Mouse (Mus musculus): ENCODE measurements around the gene AI182371. TPM values are rescaled to one million over a fixed set of nuclear protein-coding genes. Genes with fewer than 3 reads are reported as not detected.
A peak's percentile ranks its signal among the peaks of the same experiment; 100 is the strongest.

The AI182371 gene
- polyA plus RNA-seq, 1 experiment from 2014 or later = 5.5 TPM

DNA sequence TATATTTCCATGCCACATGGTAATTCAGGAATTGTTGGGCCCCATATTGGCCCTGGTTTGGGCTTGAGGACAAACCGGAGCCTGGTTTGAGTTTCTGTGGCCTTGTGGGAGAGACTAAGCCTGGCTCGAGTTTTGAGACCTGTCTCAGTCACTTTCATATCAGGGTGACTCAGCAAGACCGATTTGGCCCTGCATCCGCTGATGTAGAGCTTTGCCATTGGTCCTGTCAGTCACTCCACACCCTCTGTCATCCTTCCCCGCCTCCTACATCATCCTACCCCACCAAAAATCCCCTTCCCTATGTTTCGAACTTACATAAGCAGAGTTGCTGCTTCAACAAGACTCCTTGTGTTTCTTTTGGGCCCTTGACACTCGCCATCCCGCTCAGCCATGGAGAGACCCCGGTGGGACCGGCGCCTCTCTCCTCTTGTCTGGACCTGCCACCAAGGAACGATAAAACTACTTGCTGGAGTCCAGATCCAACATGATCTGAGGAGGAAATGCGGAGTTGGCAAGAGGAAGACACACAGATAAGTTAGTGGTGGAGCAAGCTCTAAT lies 34.7 kb downstream of the AI182371 start:
- H3K4me1 ChIP-seq = no peaks in the 10 kb centered on the region
- no peak overlapping the region for H3K9ac ChIP-seq
- no peak overlapping the region for H3K4me2 ChIP-seq
- no peaks in the 10 kb centered on the region for H3K27me3 ChIP-seq (replicated peaks)
- no peaks in the 10 kb centered on the region for H3K9me3 ChIP-seq (replicated peaks)
- no peak overlapping the region for H3K27ac ChIP-seq
- WGBS (ENCODE audit: insufficient replicate concordance) = 74% methylated on average over 13 of the region's 13 CpGs
- no peaks in the 10 kb centered on the region for H3K36me3 ChIP-seq
- ATAC-seq = no peak
- no peak overlapping the region for H3K4me3 ChIP-seq

DNA sequence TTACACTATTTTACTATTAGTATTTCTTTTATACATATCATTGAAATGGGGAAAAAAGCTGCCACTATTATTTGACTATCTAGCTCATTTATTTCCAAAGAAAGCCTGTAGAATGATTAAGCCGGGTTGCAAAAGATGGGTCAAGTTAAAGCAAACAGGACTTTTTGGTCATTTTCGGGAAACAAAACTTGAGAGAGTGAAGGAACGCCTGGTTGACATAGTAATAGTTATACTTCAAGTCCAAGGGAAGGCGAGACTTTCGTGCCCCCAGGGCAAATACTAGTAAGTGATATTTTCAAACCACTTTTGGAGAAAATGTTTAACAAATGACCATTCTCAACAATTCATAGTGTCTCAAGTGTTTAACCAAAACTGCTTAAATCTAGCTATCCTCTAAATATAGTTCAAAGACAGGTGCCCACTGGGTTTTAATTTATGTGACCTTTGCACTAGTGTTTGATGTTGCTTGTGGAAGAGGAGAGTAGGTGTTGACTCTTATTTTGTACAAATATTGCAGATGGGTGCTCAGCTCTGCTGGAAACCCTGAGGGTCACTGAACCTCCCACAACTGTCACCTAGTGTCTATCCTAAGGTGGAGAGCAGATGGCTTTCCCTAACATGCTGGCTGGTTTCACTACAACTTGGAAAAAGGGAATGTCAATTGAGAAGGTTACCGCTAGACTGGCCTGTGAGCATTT lies 37.9 kb downstream of the AI182371 start:
- no peaks in the 10 kb centered on the region for H3K9me3 ChIP-seq (replicated peaks)

DNA sequence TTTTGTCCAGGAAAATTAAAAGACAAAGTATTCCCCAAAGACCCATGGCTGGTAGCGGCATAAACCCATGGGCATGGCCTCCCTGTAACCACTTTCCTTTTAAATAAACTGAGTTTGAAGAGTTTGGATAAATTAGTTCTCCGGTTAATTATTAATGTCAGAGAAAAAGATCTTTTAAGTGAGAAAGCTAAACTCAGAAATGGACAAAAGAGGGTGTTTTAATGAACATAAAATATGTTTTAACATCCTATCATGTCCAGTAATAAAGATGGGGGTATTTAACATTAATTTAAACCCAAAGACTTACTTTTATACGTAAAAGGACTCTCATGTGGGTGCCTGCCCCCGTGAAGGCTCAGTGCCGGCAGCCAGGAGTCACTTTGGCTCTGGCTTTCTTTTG lies 40.0 kb downstream of the AI182371 start, which contains the start of gene Hc:
Gene Hc, minus strand, starts transcription at position 101 of the 400 bp plus-strand sequence.
- WGBS (ENCODE audit: insufficient replicate concordance) = 61% methylated on average over 5 of the region's 5 CpGs
- H3K4me2 ChIP-seq = peak within 1 kb of the TSS; percentile 6; the same call in 1 of the 2 replicates

More for the DNA sequence above, 37.9 kb downstream of the AI182371 start:
- WGBS (ENCODE audit: insufficient replicate concordance) = 71% methylated on average over 6 of the region's 6 CpGs
- Histone ChIP-seq H3K9ac (no peak overlapping the region), H3K4me2 (no peak overlapping the region), H3K27ac (peak overlapping the region; percentile 51), H3K27me3 (replicated peaks) (no peaks in the 10 kb centered on the region), H3K36me3 (no peaks in the 10 kb centered on the region), H3K4me3 (no peak overlapping the region), H3K4me1 (no peaks in the 10 kb centered on the region)
- ATAC-seq = no peak

DNA sequence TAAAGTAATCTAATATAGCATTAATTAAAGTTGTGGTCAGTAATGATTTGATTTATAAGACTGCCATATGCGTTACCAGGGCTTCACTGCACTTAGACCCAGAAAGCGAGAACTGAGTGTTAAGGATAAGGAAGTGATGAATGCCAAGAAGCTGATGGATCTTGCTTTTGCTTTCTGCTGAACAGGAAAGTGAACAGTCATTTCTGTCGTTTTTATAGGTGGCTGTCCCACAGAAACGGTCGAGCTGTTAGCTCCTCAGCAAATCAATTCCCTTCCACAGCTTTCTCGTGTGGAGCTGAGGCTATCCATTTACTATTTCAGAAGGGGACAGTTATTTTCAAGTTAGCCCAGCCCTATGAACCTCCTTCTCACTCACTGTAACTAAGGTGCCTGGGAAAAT lies 40.4 kb downstream of the AI182371 start:
- no peak for ATAC-seq
- WGBS (ENCODE audit: insufficient replicate concordance) = 52% methylated on average over 6 of the region's 6 CpGs
- no peak overlapping the region for H3K9ac ChIP-seq
- peak overlapping the region; percentile 2; the same call in 1 of the 2 replicates for H3K4me2 ChIP-seq
- no peaks in the 10 kb centered on the region for H3K4me1 ChIP-seq
- H3K36me3 ChIP-seq = no peaks in the 10 kb centered on the region
- H3K27ac ChIP-seq = no peak overlapping the region
- peak overlapping the region; percentile 10 for H3K4me3 ChIP-seq
- H3K27me3 ChIP-seq (replicated peaks) = no peaks in the 10 kb centered on the region
- no peaks in the 10 kb centered on the region for H3K9me3 ChIP-seq (replicated peaks)

More for the DNA sequence above, 40.0 kb downstream of the AI182371 start, which contains the start of gene Hc:
- H3K27ac ChIP-seq = no peak within 1 kb of the TSS
- H3K4me3 ChIP-seq = peak within 1 kb of the TSS; percentile 10
- ATAC-seq = no peak
- no peaks in the 10 kb centered on the region for H3K9me3 ChIP-seq (replicated peaks)
- H3K36me3 ChIP-seq = no peaks in the 10 kb centered on the region
- no peaks in the 10 kb centered on the region for H3K4me1 ChIP-seq
- no peaks in the 10 kb centered on the region for H3K27me3 ChIP-seq (replicated peaks)
- H3K9ac ChIP-seq = no peak within 1 kb of the TSS

DNA sequence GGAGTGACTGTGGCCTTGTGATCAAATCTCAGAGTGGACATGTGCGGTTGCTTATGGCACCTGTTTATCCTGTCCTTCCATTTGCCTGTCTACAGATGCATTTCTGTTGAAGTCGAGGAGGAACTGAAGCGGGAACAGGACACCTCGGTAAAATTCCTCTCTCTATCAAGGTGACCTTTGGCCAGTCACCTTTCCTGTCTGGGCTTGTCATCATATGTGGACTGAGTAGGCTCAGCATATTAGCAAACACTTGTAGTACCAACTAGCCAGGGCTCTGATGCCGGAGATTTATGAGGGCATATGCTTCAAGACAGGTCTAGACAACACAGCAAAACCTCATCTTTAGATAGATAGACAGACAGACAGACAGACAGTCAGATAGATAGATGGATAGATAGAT lies 41.1 kb downstream of the AI182371 start:
- Histone ChIP-seq H3K36me3 (no peaks in the 10 kb centered on the region), H3K4me1 (no peaks in the 10 kb centered on the region), H3K27ac (no peak overlapping the region), H3K9me3 (replicated peaks) (no peaks in the 10 kb centered on the region), H3K27me3 (replicated peaks) (no peaks in the 10 kb centered on the region), H3K4me2 (peak overlapping the region; percentile 6; the same call in 1 of the 2 replicates), H3K9ac (no peak overlapping the region), H3K4me3 (no peak overlapping the region)
- WGBS (ENCODE audit: insufficient replicate concordance) = 72% methylated on average over 5 of the region's 5 CpGs
- ATAC-seq = 0 out of 2 replicates have a peak, but pooled peaks have one; percentile 8

DNA sequence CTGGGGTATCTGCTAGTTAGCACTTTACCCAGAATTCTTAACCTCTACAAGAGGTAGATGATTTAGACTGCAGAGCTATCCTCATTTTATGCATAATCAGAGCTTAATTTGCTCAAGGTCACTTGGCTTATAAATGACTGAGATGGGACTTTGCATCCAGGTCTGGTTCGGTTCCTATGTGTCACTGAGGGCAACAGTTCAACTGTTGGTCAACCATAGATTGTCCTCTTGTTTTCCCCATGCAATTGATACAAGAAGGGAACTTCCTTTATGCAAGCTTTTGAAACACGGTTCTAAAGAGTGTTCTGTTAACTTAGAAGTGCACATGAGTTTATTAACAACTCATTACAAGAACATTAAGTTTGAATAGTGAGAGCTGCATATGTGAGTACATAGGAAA lies 43.0 kb downstream of the AI182371 start:
- 51% methylated on average over 2 of the region's 2 CpGs for WGBS (ENCODE audit: insufficient replicate concordance)
- no peak overlapping the region for H3K9ac ChIP-seq
- no peaks in the 10 kb centered on the region for H3K27me3 ChIP-seq (replicated peaks)
- H3K4me1 ChIP-seq = no peaks in the 10 kb centered on the region
- H3K4me2 ChIP-seq = no peak overlapping the region
- no peak overlapping the region for H3K4me3 ChIP-seq
- no peaks in the 10 kb centered on the region for H3K9me3 ChIP-seq (replicated peaks)
- H3K27ac ChIP-seq = no peak overlapping the region
- no peak for ATAC-seq
- H3K36me3 ChIP-seq = no peaks in the 10 kb centered on the region

DNA sequence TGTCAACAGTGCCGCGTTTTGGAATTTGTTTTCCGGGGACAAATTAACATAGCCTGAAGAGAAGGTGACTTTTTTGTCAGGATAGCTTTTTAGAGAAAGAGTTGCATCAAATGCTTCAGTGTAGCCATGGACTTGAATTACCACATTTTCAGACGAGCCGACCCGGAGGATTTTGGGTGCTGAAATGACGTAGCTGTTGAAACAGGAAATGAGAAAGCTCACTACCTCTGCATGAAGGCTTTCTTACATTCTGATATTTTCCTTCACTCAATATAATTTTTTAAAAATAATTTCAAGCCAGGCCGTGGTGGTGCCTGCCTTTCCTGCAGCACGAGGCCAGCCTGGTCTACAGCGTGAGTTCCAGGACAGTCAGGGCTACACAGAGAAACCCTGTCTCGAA lies 44.1 kb downstream of the AI182371 start:
- 73% methylated on average over 11 of the region's 11 CpGs for WGBS (ENCODE audit: insufficient replicate concordance)
- Histone ChIP-seq H3K4me2 (no peak overlapping the region), H3K36me3 (no peaks in the 10 kb centered on the region), H3K4me3 (no peak overlapping the region), H3K27me3 (replicated peaks) (no peaks in the 10 kb centered on the region), H3K9me3 (replicated peaks) (no peaks in the 10 kb centered on the region), H3K9ac (no peak overlapping the region), H3K4me1 (no peaks in the 10 kb centered on the region), H3K27ac (no peak overlapping the region)
- no peak for ATAC-seq

DNA sequence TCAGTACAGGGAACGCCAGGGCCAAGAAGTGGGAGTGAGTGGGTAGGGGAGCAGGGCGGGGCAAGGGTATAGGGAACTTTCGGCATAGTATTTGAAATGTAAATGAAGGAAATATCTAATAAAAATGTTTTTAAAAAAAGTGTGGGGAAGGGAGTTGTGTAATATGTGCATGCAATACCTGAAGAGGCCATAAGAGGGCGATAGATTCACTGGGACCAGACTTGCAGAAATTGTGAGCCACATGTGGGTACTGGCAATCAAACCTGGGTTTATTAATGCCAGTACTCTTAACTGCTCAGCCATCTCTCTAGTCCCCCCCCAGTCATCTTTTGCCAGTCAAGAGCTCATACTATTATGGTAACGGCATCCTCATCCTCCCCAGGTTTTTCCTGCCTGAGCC lies 52.5 kb downstream of the AI182371 start:
- Histone ChIP-seq H3K27me3 (replicated peaks) (no peaks in the 10 kb centered on the region), H3K27ac (no peak overlapping the region), H3K9me3 (replicated peaks) (no peaks in the 10 kb centered on the region), H3K4me1 (no peaks in the 10 kb centered on the region), H3K9ac (no peak overlapping the region), H3K4me2 (no peak overlapping the region), H3K36me3 (no peaks in the 10 kb centered on the region), H3K4me3 (no peak overlapping the region)
- 26% methylated on average over 5 of the region's 5 CpGs for WGBS (ENCODE audit: insufficient replicate concordance)
- no peak for ATAC-seq

DNA sequence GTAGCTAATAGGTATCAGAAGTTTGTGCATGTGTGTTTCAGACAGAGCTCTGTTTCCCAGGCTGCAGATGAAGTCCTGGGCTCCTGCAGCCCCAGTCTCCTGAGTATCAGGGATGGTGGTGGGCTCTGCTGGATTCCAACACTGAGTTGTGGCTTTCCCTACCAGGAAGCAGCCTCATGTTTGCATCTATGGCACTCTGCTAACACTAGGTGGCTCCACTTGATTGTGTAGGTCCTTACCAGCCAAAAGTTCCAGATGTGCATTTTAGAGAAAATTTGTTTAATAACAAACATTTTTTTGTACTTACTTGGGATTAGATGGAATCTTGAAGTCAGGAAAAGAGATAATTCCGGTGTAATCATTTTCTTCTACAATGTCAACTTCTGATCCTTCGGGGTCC lies 56.4 kb downstream of the AI182371 start:
- Histone ChIP-seq H3K27ac (no peak overlapping the region), H3K4me1 (no peaks in the 10 kb centered on the region), H3K27me3 (replicated peaks) (no peaks in the 10 kb centered on the region), H3K4me2 (no peak overlapping the region), H3K9ac (no peak overlapping the region), H3K4me3 (no peak overlapping the region), H3K9me3 (replicated peaks) (no peaks in the 10 kb centered on the region), H3K36me3 (no peaks in the 10 kb centered on the region)
- ATAC-seq = no peak
- 64% methylated on average over 2 of the region's 2 CpGs for WGBS (ENCODE audit: insufficient replicate concordance)

DNA sequence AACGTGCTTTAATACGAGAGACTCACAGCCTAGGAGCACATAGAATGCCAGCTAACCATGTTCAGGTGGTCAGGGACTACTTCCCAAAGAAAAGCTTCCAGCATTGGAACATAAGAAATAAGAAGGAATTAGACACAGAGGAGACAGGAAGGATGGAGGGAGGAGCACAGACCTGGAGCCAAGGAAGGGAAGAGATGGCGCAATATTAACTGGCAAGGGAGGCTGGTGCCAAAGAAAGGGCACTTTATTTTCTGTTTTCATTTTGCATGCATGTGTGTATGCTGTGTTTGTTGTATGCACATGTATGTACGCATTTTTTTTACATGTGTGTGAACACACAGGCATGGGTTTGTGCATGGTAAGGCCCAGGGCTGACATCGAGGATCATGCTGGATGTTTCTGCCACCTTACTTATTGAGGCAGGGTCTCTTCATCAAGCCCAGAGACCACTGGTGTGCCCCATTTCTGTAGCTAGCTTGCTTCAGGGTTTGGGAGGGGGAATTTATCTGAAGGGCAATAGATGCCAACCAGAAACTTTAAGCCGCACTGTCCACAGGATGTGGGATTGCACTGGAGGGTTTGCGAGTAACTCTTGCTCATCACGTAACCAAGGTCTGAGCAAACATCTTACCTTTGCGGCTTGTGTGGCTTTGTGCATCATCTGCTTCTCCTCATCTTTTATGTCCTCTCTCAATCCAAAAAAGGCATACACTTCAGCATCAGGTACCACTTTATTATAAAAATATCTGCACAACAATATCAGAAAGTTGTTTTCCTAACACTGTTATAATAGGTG lies 62.6 kb downstream of the AI182371 start:
- Histone ChIP-seq H3K36me3 (no peaks in the 10 kb centered on the region), H3K4me2 (no peak overlapping the region), H3K27ac (no peak overlapping the region), H3K4me1 (no peaks in the 10 kb centered on the region), H3K4me3 (no peak overlapping the region), H3K9ac (no peak overlapping the region), H3K9me3 (replicated peaks) (no peaks in the 10 kb centered on the region), H3K27me3 (replicated peaks) (0 out of 2 replicates have a peak, but pooled peaks cover 4% of the 10 kb centered on the region)
- ATAC-seq = no peak
- 77% methylated on average over 9 of the region's 9 CpGs for WGBS (ENCODE audit: insufficient replicate concordance)

All from liver, embryonic 12.5 days (tissue).